Mouse (Mus musculus): ENCODE measurements at regions not wholly inside any gene's neighbourhood (a gene's known extent, or its start where the extent isn't known, plus 50 kb on each side); places are given as distances from the start of the nearest gene placed in this dataset.

GRCm38 (mm10) chr2:118029470-118030108 lies 82.1 kb upstream of the Thbs1 start:
- DNase-seq (ENCODE audit: low spot score), result no peak

GRCm38 (mm10) chr2:118031662-118032061 lies 80.0 kb upstream of the Thbs1 start:
- no peak for DNase-seq (ENCODE audit: low spot score)

GRCm38 (mm10) chr2:118033377-118033776 lies 78.3 kb upstream of the Thbs1 start:
- DNase-seq (ENCODE audit: low spot score), result no peak

GRCm38 (mm10) chr2:118034026-118034425 lies 77.7 kb upstream of the Thbs1 start:
- no peak for DNase-seq (ENCODE audit: low spot score)

GRCm38 (mm10) chr2:118035333-118035732 lies 76.3 kb upstream of the Thbs1 start:
- no peak for DNase-seq (ENCODE audit: low spot score)

- DNase-seq (ENCODE audit: low spot score), result no peak
These were observed 72.5 kb upstream of the Thbs1 start for GRCm38 (mm10) chr2:118038859-118039818.

GRCm38 (mm10) chr2:118039819-118040206 lies 71.9 kb upstream of the Thbs1 start:
- no peak for DNase-seq (ENCODE audit: low spot score)

- no peak for DNase-seq (ENCODE audit: low spot score)
These were observed 69.2 kb upstream of the Thbs1 start for GRCm38 (mm10) chr2:118042380-118043055.

GRCm38 (mm10) chr2:118044666-118045065 lies 67.0 kb upstream of the Thbs1 start:
- no peak for DNase-seq (ENCODE audit: low spot score)

GRCm38 (mm10) chr2:118050326-118050725 lies 61.4 kb upstream of the Thbs1 start:
- no peak for DNase-seq (ENCODE audit: low spot score)

- DNase-seq (ENCODE audit: low spot score), result no peak
These were observed 60.1 kb upstream of the Thbs1 start for GRCm38 (mm10) chr2:118051610-118052009.

- DNase-seq (ENCODE audit: low spot score), result no peak
These were observed 58.2 kb upstream of the Thbs1 start for GRCm38 (mm10) chr2:118053512-118053911.

GRCm38 (mm10) chr2:118058654-118059395 lies 52.9 kb upstream of the Thbs1 start:
- no peak for DNase-seq (ENCODE audit: low spot score)

- no peak for DNase-seq (ENCODE audit: low spot score)
These were observed 50.4 kb upstream of the Thbs1 start for GRCm38 (mm10) chr2:118061291-118061690.

All from testis, postnatal 10 days (tissue).